Mouse (Mus musculus) heart, postnatal 0 days (tissue): ENCODE results near the gene Krt80.

Experiments used
- CTCF ChIP-seq: IDR thresholded peaks from 2 replicates; pipeline ENCODE4 v1.5.1; 2016; ENCODE audit warnings: antibody characterized with exemption, control low read depth, low read depth
- EP300 ChIP-seq: IDR thresholded peaks from 2 replicates; pipeline ENCODE4 v1.6.1; 2016; ENCODE audit warnings: antibody characterized with exemption, low read depth

DNA sequence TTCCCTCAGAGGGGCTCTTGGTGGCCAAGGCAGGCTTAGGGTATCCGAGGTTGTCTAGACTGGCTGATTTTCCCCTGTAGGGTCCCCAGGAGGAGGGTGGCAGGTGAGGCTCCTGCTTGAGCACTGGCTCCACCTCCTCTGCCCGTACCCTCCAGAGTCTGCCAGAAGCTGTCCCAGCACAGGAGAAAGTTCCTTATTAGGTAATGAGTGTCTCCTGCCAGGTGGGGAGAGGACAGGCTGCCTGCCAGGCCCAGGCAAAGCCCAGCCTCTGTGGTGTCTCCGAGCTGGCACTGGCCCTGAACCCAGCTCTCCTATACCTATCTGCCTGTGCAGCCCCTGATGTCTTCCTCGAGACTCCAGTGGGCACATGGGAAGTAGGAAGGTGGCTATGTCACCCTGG lies 37.6 kb downstream of the Krt80 start:
- TF ChIP-seq CTCF = no peak
- no peak for TF ChIP-seq EP300
